Comparison of ENCODE assay signal across 7 mouse cellular contexts in genomic region chr9:31610212-31610611, GRCm38 (mm10).
A peak's percentile ranks its signal among the peaks of the same experiment; 100 is the strongest.
DNase-seq lines count a peak whose midpoint lies in the region; ATAC-seq and TF ChIP-seq lines count a peak whose summit lies in the region.

No protein-coding gene starts in this region.

- DNase-seq in hindbrain, embryonic 11.5 days (ENCODE audit: low spot score) = peak; percentile 35
- no peak for DNase-seq in hindbrain, embryonic 14.5 days (ENCODE audit: low spot score)
- peak; percentile 14 for DNase-seq in 3T3-L1 (ENCODE audit: low read depth, low spot score)
- peak; percentile 57 for DNase-seq in lung, postnatal 0 days (ENCODE audit: low spot score)
- no peak for DNase-seq in spleen, postnatal 36 days (ENCODE audit: low spot score in 2 of 2)

- H3K9me3 ChIP-seq in hindbrain, embryonic 11.5 days (ENCODE audit: control insufficient read depth, low read length) = no peaks in the 10 kb centered on the region
- no peaks in the 10 kb centered on the region for H3K9me3 ChIP-seq in hindbrain, embryonic 14.5 days (ENCODE audit: control insufficient read depth, low read length)
- no peaks in the 10 kb centered on the region for H3K9me3 ChIP-seq in ES-Bruce4 (replicated peaks; ENCODE audit: control insufficient read depth, insufficient read depth, low read length, poor library complexity, severe bottlenecking)
- H3K9me3 ChIP-seq in lung, postnatal 0 days (ENCODE audit: low read length) = no peaks in the 10 kb centered on the region

- TF ChIP-seq EP300 in ES-Bruce4 (IDR thresholded peaks at IDR 0.05; ENCODE audit: insufficient read depth, low read depth, low read length) = no peak
- no peak for TF ChIP-seq EP300 in lung, postnatal 0 days (IDR thresholded peaks at IDR 0.05)

- H3K4me2 ChIP-seq in hindbrain, embryonic 11.5 days (replicated peaks; ENCODE audit: low read depth, low read length) = no peak overlapping the region
- no peak overlapping the region for H3K4me2 ChIP-seq in hindbrain, embryonic 14.5 days (replicated peaks)
- no peak overlapping the region for H3K4me2 ChIP-seq in lung, postnatal 0 days (replicated peaks; ENCODE audit: low read depth, low read length)

- H3K9ac ChIP-seq in hindbrain, embryonic 11.5 days (ENCODE audit: low read depth, low read length) = no peak overlapping the region
- no peak overlapping the region for H3K9ac ChIP-seq in hindbrain, embryonic 14.5 days
- H3K9ac ChIP-seq in ES-Bruce4 (ENCODE audit: low read depth, poor library complexity, severe bottlenecking) = no peak overlapping the region
- no peak overlapping the region for H3K9ac ChIP-seq in lung, postnatal 0 days (replicated peaks; ENCODE audit: low read depth)

- TF ChIP-seq POLR2A in ES-Bruce4 (IDR thresholded peaks at IDR 0.05; ENCODE audit: insufficient read depth, low read length) = no peak

- WGBS in hindbrain, embryonic 11.5 days = 53% methylated on average over 1 of the region's 1 CpGs
- 70% methylated on average over 1 of the region's 1 CpGs for WGBS in hindbrain, embryonic 14.5 days
- 74% methylated on average over 1 of the region's 1 CpGs for WGBS in lung, postnatal 0 days

- H3K27ac ChIP-seq in hindbrain, embryonic 11.5 days (ENCODE audit: low read depth, low read length) = no peak overlapping the region
- no peak overlapping the region for H3K27ac ChIP-seq in hindbrain, embryonic 14.5 days
- no peak overlapping the region for H3K27ac ChIP-seq in ES-Bruce4 (ENCODE audit: insufficient read depth, low read length)
- peak overlapping the region; percentile 38; the same call in 1 of the 2 replicates for H3K27ac ChIP-seq in lung, postnatal 0 days (ENCODE audit: low read length)

- no peaks in the 10 kb centered on the region for H3K4me1 ChIP-seq in hindbrain, embryonic 11.5 days (replicated peaks; ENCODE audit: control insufficient read depth, insufficient read depth, low read length)
- no peaks in the 10 kb centered on the region; the same call in 1 of the 2 replicates for H3K4me1 ChIP-seq in hindbrain, embryonic 14.5 days (replicated peaks; ENCODE audit: control insufficient read depth, insufficient read depth, low read length)
- H3K4me1 ChIP-seq in ES-Bruce4 (ENCODE audit: control insufficient read depth, insufficient read depth, low read length) = peaks cover 3% of the 10 kb centered on the region
- no peaks in the 10 kb centered on the region for H3K4me1 ChIP-seq in lung, postnatal 0 days (ENCODE audit: insufficient read depth, low read depth, low read length)

- no peak for ATAC-seq in hindbrain, embryonic 11.5 days (ENCODE audit: low FRiP score)
- ATAC-seq in hindbrain, embryonic 14.5 days (ENCODE audit: low FRiP score) = no peak
- ATAC-seq in erythroid progenitor cell, adult 5-6 weeks (replicated peaks; ENCODE audit: low FRiP score, poor library complexity, severe bottlenecking) = 0 out of 2 replicates have a peak, but pooled peaks have one; percentile 25
- ATAC-seq in lung, postnatal 0 days = peak; percentile 65

- peak; percentile 39 for TF ChIP-seq CTCF in ES-Bruce4 (IDR thresholded peaks at IDR 0.05; ENCODE audit: low read depth, low read length)
- peak; percentile 78 for TF ChIP-seq CTCF in lung, postnatal 0 days (IDR thresholded peaks at IDR 0.05)

- H3K4me3 ChIP-seq in hindbrain, embryonic 11.5 days (ENCODE audit: low read depth, low read length) = no peak overlapping the region
- no peak overlapping the region for H3K4me3 ChIP-seq in hindbrain, embryonic 14.5 days (replicated peaks; ENCODE audit: low read length)
- no peak overlapping the region for H3K4me3 ChIP-seq in ES-Bruce4 (ENCODE audit: low read depth, low read length)
- no peak overlapping the region for H3K4me3 ChIP-seq in lung, postnatal 0 days (ENCODE audit: low read depth, low read length)

- no peaks in the 10 kb centered on the region for H3K36me3 ChIP-seq in hindbrain, embryonic 11.5 days (ENCODE audit: control insufficient read depth, insufficient read depth, low read length)
- no peaks in the 10 kb centered on the region for H3K36me3 ChIP-seq in hindbrain, embryonic 14.5 days (replicated peaks; ENCODE audit: control insufficient read depth, insufficient read depth)
- H3K36me3 ChIP-seq in ES-Bruce4 (ENCODE audit: control insufficient read depth, insufficient read depth, low read length, poor library complexity, severe bottlenecking) = no peaks in the 10 kb centered on the region
- H3K36me3 ChIP-seq in lung, postnatal 0 days (ENCODE audit: insufficient read depth, low read length) = no peaks in the 10 kb centered on the region

- H3K27me3 ChIP-seq in hindbrain, embryonic 11.5 days (ENCODE audit: control insufficient read depth, insufficient read depth, low read length) = no peaks in the 10 kb centered on the region
- H3K27me3 ChIP-seq in hindbrain, embryonic 14.5 days (ENCODE audit: control insufficient read depth, insufficient read depth, low read length) = no peaks in the 10 kb centered on the region
- no peaks in the 10 kb centered on the region for H3K27me3 ChIP-seq in ES-Bruce4 (ENCODE audit: control insufficient read depth, insufficient read depth, low read length, poor library complexity, severe bottlenecking)
- H3K27me3 ChIP-seq in lung, postnatal 0 days (replicated peaks; ENCODE audit: insufficient read depth, low read length) = no peaks in the 10 kb centered on the region

Comparison
In these comparisons a context has a peak if more than half of its experiments do, and no peak if none do; other contexts are left out.
1. DNase-seq: peak in hindbrain, embryonic 11.5 days (single experiment), 3T3-L1 (single experiment) and lung, postnatal 0 days (single experiment); none in hindbrain, embryonic 14.5 days (single experiment) and spleen, postnatal 36 days (0 of 2).
2. ATAC-seq: peak in erythroid progenitor cell, adult 5-6 weeks (single experiment) and lung, postnatal 0 days (single experiment); none in hindbrain, embryonic 11.5 days (single experiment) and hindbrain, embryonic 14.5 days (single experiment).